Mouse (Mus musculus): ENCODE data around the gene Emsy. TPM values are rescaled to one million over a fixed set of nuclear protein-coding genes. Genes with fewer than 3 reads are reported as not detected.
A peak's percentile ranks its signal among the peaks of the same experiment; 100 is the strongest.

Gene Emsy
- 32.3 and 41.7 TPM in 2 replicates for polyA plus RNA-seq (2014; fragmentation: Nextera tagmentation; extraction: Ambion mirVana)

DNA sequence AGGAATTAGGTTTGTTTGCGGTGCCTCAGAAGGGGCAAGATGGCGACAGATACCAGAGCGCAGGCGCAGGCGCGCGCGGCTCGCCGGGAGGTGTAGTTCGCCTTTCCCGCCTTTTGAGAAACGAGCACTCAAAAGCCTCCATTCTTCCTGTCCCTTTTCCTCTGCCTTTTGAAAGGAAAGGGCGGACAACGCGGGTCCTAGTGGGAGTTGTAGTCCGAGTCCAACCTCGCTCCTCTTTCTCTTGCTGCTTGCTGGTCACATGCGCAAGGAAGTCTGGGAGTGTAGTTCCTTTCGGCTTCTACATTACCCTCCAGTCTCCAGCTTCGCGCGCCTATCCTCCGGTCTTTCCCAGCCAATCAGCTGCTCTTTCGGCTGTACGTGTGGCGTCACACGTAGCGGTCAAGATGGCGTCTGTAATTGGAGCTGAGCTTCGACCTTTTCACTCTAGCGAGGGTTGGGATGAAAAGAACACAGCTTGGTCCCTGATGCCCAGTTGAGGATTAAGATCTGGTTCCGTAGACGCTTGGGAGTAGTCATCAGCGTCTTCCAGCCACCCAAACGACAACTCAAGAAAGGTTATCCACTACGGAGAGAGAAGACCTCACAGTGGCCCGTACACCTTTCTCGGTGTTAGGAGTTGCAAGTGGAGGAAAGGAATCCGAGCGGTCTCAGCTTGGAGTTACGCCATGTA is at the start of gene Emsy:
Gene Emsy, minus strand, starts transcription at position 253 of the 691 bp plus-strand sequence.
- Histone ChIP-seq H3K9ac (ENCODE audit: low read length) (peak within 1 kb of the TSS; percentile 71), H3K4me1 (replicated peaks; ENCODE audit: control insufficient read depth, insufficient read depth, low read length) (peaks cover 15% of the 10 kb centered on the region; the same call in 1 of the 2 replicates), H3K27me3 (replicated peaks; ENCODE audit: control insufficient read depth, insufficient read depth, low read length) (no peaks in the 10 kb centered on the region), H3K4me3 (ENCODE audit: low read depth, low read length) (peak within 1 kb of the TSS; percentile 90), H3K36me3 (ENCODE audit: control insufficient read depth, insufficient read depth, low read length) (peaks cover 27% of the 10 kb centered on the region), H3K9me3 (ENCODE audit: control insufficient read depth, low read length) (no peaks in the 10 kb centered on the region), H3K4me2 (ENCODE audit: low read length) (peak within 1 kb of the TSS; percentile 74), H3K27ac (ENCODE audit: low read depth) (peak within 1 kb of the TSS; percentile 92)
- under 1% methylated on average over 42 of the region's 42 CpGs for WGBS
- peak; percentile 96 for ATAC-seq (replicated peaks; ENCODE audit: low FRiP score, low TSS enrichment, low read depth)
- DNase-seq (ENCODE audit: low spot score): peak; percentile 95

- Histone ChIP-seq H3K9ac (ENCODE audit: low read length) (peak overlapping the region; percentile 96), H3K4me3 (ENCODE audit: low read depth, low read length) (peak overlapping the region; percentile 97), H3K27me3 (replicated peaks; ENCODE audit: control insufficient read depth, insufficient read depth, low read length) (no peaks in the 10 kb centered on the region), H3K36me3 (ENCODE audit: control insufficient read depth, insufficient read depth, low read length) (0 out of 2 replicates have a peak, but pooled peaks cover 4% of the 10 kb centered on the region), H3K27ac (ENCODE audit: low read depth) (no peak overlapping the region), H3K4me2 (ENCODE audit: low read length) (peak overlapping the region; percentile 84), H3K9me3 (ENCODE audit: control insufficient read depth, low read length) (no peaks in the 10 kb centered on the region), H3K4me1 (replicated peaks; ENCODE audit: control insufficient read depth, insufficient read depth, low read length) (peaks cover 18% of the 10 kb centered on the region)
- ATAC-seq (replicated peaks; ENCODE audit: low FRiP score, low TSS enrichment, low read depth): no peak
- DNase-seq (ENCODE audit: low spot score): no peak
- WGBS: 62% methylated on average over 5 of the region's 5 CpGs
Measured at GRCm38 (mm10) chr7:98704276-98704675, 47.7 kb upstream of the Emsy start.

DNA sequence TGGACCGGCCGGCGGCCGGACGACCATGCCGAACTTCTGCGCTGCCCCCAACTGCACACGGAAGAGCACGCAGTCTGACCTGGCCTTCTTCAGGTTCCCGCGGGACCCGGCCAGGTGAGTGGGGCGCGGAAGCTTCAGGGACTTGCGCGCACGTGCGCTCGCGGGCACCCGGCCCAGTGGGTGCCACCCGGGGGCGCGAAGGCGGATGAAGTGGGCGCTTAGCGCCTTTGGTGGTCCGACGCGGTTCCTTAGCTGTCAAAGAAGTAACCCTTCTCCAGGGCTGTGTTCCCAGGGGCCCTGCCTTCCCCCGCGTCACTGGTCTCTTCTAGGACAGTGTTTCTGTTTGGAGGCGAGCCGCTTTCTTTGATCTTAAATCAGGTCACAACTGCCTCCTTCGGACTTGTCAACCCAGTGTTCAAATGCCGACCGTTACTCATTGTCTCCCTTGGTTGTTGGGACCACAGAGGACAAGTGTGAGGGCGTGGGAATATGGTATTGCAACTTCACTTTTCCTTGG is 46.8 kb upstream of the Emsy start:
- peak; percentile 33 for ATAC-seq (replicated peaks; ENCODE audit: low FRiP score, low TSS enrichment, low read depth)
- DNase-seq (ENCODE audit: low spot score): peak; percentile 69
- H3K27me3 ChIP-seq (replicated peaks; ENCODE audit: control insufficient read depth, insufficient read depth, low read length): no peaks in the 10 kb centered on the region
- H3K4me1 ChIP-seq (replicated peaks; ENCODE audit: control insufficient read depth, insufficient read depth, low read length): peaks cover 18% of the 10 kb centered on the region
- H3K4me2 ChIP-seq (ENCODE audit: low read length): peak overlapping the region; percentile 84
- H3K27ac ChIP-seq (ENCODE audit: low read depth): peak overlapping the region; percentile 77
- no peaks in the 10 kb centered on the region for H3K9me3 ChIP-seq (ENCODE audit: control insufficient read depth, low read length)
- no peaks in the 10 kb centered on the region for H3K36me3 ChIP-seq (ENCODE audit: control insufficient read depth, insufficient read depth, low read length)
- peak overlapping the region; percentile 97 for H3K4me3 ChIP-seq (ENCODE audit: low read depth, low read length)
- H3K9ac ChIP-seq (ENCODE audit: low read length): peak overlapping the region; percentile 96
- WGBS: under 1% methylated on average over 38 of the region's 38 CpGs

DNA sequence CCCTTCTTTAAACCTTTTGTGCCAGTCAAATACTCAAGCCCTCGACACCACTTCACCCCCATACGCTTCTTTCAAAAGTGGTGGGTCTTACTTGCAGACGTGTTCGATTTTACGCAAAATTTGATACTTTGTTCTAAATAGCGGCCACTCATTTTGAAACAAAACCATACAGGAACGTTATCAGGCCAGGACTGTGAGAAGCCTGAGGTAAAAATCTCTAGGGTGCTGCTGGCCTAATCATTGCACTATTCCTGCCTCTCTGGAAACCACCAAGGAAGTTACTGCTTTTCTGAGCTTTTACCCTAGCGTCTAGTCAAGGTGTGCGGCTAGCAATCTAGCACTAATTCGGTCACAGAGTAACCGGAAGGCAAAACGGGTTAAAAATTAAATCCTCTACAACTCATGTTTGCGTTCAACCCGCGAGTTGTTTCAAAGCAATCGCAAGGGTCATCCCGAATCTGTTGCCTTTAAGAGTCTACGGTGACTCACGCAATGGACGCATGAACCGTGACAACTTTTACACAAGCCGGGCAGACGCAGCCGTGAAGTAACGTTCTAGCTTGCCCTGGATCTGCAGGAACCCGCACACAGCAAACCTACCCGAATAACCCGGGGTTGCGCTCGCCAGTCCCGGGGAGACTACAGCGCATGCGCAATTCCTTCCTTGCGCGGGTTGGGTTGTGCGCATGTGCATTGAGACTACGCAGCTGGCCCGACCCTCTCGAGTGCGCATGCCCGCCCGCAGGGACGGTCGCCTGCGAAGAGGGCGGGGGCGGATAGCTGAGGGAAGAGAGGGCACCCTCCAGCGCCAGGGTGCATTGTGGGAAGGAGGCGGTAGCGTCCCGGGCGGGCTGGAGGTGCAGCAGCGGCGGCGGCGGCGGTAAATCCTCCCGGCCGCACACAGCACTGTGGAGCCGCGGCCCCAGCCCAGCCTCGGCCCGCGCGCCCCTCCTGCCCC is 46.0 kb upstream of the Emsy start, which contains the start of gene Thap12:
Gene Thap12, plus strand, starts transcription at position 821 of the 958 bp plus-strand sequence.
- ATAC-seq (replicated peaks; ENCODE audit: low FRiP score, low TSS enrichment, low read depth) (peak; percentile 98), DNase-seq (ENCODE audit: low spot score) (peak; percentile 98)
- H3K9ac ChIP-seq (ENCODE audit: low read length): peak within 1 kb of the TSS; percentile 96
- H3K4me2 ChIP-seq (ENCODE audit: low read length): peak within 1 kb of the TSS; percentile 84
- WGBS: 2% methylated on average over 54 of the region's 65 CpGs
- H3K36me3 ChIP-seq (ENCODE audit: control insufficient read depth, insufficient read depth, low read length): no peaks in the 10 kb centered on the region
- no peaks in the 10 kb centered on the region for H3K9me3 ChIP-seq (ENCODE audit: control insufficient read depth, low read length)
- peak within 1 kb of the TSS; percentile 77 for H3K27ac ChIP-seq (ENCODE audit: low read depth)
- peak within 1 kb of the TSS; percentile 97 for H3K4me3 ChIP-seq (ENCODE audit: low read depth, low read length)
- H3K27me3 ChIP-seq (replicated peaks; ENCODE audit: control insufficient read depth, insufficient read depth, low read length): no peaks in the 10 kb centered on the region
- H3K4me1 ChIP-seq (replicated peaks; ENCODE audit: control insufficient read depth, insufficient read depth, low read length): peaks cover 18% of the 10 kb centered on the region

DNA sequence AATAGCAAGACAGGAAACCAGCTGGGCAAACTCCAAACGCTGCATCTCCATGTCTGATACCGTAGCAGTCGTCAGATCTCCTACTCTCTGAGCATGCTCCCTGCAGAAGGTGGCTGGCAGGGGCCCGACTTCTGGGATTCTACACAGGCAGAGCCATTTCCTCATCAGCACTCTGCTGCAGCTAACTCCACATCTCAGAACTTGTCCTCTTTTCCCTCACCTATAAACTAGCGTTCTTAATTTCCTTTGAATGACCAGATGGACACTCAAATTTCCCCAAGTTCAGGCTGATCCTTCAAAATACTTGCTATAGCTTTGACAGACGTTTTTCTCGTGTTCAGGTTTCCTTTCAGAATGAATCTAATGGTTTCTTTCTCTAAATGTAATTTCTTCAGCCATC is 45.2 kb upstream of the Emsy start:
- Histone ChIP-seq H3K4me2 (ENCODE audit: low read length) (peak overlapping the region; percentile 79), H3K36me3 (ENCODE audit: control insufficient read depth, insufficient read depth, low read length) (no peaks in the 10 kb centered on the region), H3K27ac (ENCODE audit: low read depth) (peak overlapping the region; percentile 77; the same call in 1 of the 2 replicates), H3K27me3 (replicated peaks; ENCODE audit: control insufficient read depth, insufficient read depth, low read length) (no peaks in the 10 kb centered on the region), H3K4me3 (ENCODE audit: low read depth, low read length) (peak overlapping the region; percentile 97), H3K4me1 (replicated peaks; ENCODE audit: control insufficient read depth, insufficient read depth, low read length) (peaks cover 18% of the 10 kb centered on the region), H3K9me3 (ENCODE audit: control insufficient read depth, low read length) (no peaks in the 10 kb centered on the region), H3K9ac (ENCODE audit: low read length) (peak overlapping the region; percentile 96)
- 34% methylated on average over 7 of the region's 7 CpGs for whole genome bisulfite sequencing
- ATAC-seq (replicated peaks; ENCODE audit: low FRiP score, low TSS enrichment, low read depth) (no peak), DNase-seq (ENCODE audit: low spot score) (peak; percentile 56)

GRCm38 (mm10) chr7:98698590-98698989 is 42.0 kb upstream of the Emsy start:
- Histone ChIP-seq H3K9ac (ENCODE audit: low read length) (no peak overlapping the region), H3K4me2 (ENCODE audit: low read length) (no peak overlapping the region), H3K36me3 (ENCODE audit: control insufficient read depth, insufficient read depth, low read length) (no peaks in the 10 kb centered on the region), H3K4me1 (replicated peaks; ENCODE audit: control insufficient read depth, insufficient read depth, low read length) (peaks cover 8% of the 10 kb centered on the region), H3K27me3 (replicated peaks; ENCODE audit: control insufficient read depth, insufficient read depth, low read length) (no peaks in the 10 kb centered on the region), H3K4me3 (ENCODE audit: low read depth, low read length) (no peak overlapping the region), H3K27ac (ENCODE audit: low read depth) (no peak overlapping the region), H3K9me3 (ENCODE audit: control insufficient read depth, low read length) (no peaks in the 10 kb centered on the region)
- 91% methylated on average over 4 of the region's 4 CpGs for WGBS
- DNase-seq (ENCODE audit: low spot score) (no peak), ATAC-seq (replicated peaks; ENCODE audit: low FRiP score, low TSS enrichment, low read depth) (no peak)

DNA sequence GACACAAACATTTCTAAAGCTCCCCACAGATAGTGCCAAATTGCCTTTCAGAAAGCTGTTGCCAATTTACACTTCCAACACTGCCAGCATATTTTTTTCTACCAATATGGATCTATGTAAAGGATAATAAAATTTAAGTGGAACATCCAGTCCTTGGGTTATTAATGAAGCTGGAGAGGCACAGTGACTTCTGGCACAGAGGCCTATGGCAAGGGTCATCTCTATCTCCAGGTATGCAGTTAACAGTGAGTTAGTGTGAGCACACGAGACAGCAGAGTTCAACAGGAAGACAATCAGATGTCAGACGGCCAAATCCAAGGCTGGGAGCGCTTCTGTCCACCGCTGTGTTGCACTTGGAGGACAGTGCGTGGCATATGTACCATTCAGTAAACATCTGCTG is 41.5 kb upstream of the Emsy start:
- Histone ChIP-seq H3K4me2 (ENCODE audit: low read length) (no peak overlapping the region), H3K36me3 (ENCODE audit: control insufficient read depth, insufficient read depth, low read length) (no peaks in the 10 kb centered on the region), H3K9me3 (ENCODE audit: control insufficient read depth, low read length) (no peaks in the 10 kb centered on the region), H3K27me3 (replicated peaks; ENCODE audit: control insufficient read depth, insufficient read depth, low read length) (no peaks in the 10 kb centered on the region), H3K4me3 (ENCODE audit: low read depth, low read length) (no peak overlapping the region), H3K9ac (ENCODE audit: low read length) (no peak overlapping the region), H3K27ac (ENCODE audit: low read depth) (no peak overlapping the region), H3K4me1 (replicated peaks; ENCODE audit: control insufficient read depth, insufficient read depth, low read length) (peaks cover 10% of the 10 kb centered on the region)
- DNase-seq (ENCODE audit: low spot score): no peak
- no peak for ATAC-seq (replicated peaks; ENCODE audit: low FRiP score, low TSS enrichment, low read depth)
- 67% methylated on average over 5 of the region's 5 CpGs for WGBS

- Histone ChIP-seq H3K9me3 (ENCODE audit: control insufficient read depth, low read length) (no peaks in the 10 kb centered on the region), H3K27ac (ENCODE audit: low read depth) (no peak overlapping the region), H3K4me2 (ENCODE audit: low read length) (no peak overlapping the region), H3K9ac (ENCODE audit: low read length) (no peak overlapping the region), H3K27me3 (replicated peaks; ENCODE audit: control insufficient read depth, insufficient read depth, low read length) (no peaks in the 10 kb centered on the region), H3K4me3 (ENCODE audit: low read depth, low read length) (no peak overlapping the region), H3K4me1 (replicated peaks; ENCODE audit: control insufficient read depth, insufficient read depth, low read length) (peaks cover 11% of the 10 kb centered on the region), H3K36me3 (ENCODE audit: control insufficient read depth, insufficient read depth, low read length) (no peaks in the 10 kb centered on the region)
- no peak for DNase-seq (ENCODE audit: low spot score)
- 11% methylated on average over 2 of the region's 2 CpGs for WGBS
- no peak for ATAC-seq (replicated peaks; ENCODE audit: low FRiP score, low TSS enrichment, low read depth)
Measured at GRCm38 (mm10) chr7:98697496-98697895, 40.9 kb upstream of the Emsy start.

All from intestine, embryonic 14.5 days (tissue).